Mouse (Mus musculus): ENCODE results near the gene Map4k4.

Gene Map4k4

DNA sequence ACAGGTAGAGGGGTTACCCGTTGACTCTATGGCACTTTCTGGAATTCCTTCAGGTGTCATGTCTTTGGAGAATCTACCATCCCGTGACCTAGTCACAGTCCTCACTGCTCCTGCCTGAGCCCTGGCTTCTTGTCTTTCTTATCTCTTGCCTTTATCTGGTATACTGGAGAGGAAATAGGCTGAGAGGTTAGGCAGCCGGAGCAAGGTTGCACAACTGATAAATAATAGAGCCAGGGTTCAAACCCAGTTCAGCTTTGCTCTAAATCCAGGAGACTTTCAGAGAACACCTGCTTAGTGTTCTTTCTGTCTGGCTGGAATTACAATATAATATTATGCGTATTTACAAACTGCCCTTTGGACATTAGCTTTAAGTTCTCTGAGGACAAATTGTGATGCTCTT, 2.0 kb upstream of the Map4k4 start:
- no peak for DNase-seq (ENCODE audit: low read depth, low spot score)

DNA sequence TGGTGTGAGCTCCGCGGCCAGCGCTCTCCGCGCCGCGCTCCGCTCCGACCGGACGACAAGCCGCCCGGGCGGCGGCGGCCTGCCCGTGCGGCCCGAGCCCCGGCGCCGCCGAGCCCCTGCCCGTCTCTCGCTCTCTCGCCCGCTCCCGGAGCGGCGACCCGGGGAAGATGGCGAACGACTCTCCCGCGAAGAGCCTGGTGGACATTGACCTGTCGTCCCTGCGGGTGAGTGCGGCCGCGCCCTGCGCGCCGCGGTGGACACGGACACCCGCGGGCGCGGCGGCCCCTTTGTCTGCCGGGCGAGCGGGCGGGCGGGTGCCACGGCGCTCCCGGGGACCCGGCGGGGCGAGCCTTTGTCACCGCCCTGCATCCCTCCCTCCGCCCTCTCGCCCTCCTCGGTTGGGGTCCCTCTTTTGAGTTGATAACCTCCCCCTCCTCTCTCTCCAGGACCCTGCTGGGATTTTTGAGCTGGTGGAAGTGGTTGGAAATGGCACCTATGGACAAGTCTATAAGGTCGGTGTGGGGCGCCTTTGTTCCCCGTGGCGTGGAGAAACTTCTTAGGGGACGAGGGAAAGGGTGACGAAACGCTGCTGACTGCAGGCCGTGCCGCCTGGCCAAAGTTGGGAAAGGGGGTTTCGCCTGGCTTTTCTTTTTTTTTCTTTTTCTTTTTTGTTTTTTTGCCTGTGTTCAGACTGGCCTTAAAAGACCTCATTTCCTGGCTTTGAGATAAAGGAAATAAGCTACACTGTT, 524 bp downstream of the Map4k4 start:
- peak; percentile 22 for DNase-seq (ENCODE audit: low read depth, low spot score)

DNA sequence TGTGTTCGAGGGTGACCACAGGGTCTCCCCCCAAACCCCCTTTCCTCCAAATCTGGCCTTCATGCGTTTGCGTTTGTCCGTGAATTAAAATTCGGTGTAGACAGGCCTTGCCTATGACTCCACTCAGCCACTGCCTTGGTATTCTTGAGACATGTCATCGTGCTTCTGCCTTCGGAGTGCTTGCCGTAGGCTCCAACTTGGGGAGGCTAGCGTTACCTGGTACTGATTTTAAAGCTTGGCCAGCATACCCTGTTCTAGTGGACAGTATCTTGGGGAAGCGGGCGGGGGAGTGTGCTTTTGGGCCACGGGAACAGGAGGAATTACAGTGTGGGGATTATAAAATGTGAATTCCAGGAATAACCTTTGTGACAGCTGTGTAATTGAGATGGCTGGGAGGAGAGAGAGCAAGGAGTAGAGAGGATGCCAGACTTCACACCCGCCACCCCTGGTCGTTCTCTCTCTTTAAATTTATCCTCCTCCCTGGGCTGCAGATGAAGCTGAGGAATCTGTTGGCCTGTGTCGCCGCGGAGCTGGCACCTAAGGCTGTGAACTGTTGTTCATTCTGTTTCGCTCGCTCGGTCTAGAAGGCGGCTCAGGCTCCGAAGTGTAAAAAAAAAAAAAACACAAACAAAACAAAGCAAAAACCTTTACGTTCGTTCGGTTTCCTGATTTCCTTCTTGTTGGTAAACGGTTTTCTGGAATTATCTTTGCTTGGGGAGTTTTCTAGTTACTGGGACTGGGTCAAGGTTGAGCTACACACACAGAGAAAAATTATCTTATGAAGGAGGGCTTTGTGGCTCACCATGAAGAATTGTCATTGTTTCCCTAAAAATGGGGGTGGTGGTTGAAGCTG, 1.4 kb downstream of the Map4k4 start:
- peak; percentile 23 for DNase-seq (ENCODE audit: low read depth, low spot score)

DNA sequence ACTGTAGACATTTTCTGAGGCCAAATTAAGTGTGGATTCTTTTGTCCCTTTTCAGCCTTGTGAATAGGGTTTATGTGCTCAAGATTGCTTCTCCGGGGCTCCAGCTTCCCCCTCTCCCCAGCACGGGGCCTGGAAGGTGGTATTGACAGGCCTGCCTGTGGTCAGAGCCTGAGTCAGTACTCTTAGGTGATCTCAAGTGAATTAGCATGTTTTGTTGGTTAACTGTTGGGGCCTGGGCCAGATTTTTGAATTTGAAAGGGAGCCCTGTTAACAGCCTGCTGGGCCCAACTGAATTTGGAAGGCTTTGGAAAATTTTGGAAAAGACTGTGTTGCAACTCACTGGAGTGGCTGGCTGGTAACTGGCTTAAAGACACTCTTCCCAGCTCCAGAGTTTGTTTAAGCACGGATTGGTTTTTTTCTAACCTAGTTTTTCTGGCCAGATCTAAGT, 2.0 kb downstream of the Map4k4 start:
- peak; percentile 4 for DNase-seq (ENCODE audit: low read depth, low spot score)

DNA sequence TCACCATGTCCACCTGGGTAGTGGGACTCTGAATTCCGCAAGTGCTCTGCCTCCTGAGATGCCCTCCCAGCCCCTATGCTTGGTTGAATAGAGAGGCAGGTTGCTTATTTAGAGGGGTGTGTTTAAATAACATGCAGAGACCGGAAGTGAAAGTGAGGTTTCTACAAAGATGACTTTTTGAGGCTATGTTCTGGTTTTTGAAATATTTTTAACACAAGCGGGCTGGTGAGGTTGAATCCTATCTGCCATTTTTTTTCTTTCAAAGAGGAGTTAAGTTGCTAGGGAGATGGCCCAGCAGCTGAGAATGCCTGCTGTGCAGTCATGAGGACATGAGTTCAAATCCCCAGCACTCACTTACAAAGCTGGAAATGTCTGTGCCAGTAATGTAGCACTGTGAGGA, 4.0 kb downstream of the Map4k4 start:
- no peak for DNase-seq (ENCODE audit: low read depth, low spot score)

DNA sequence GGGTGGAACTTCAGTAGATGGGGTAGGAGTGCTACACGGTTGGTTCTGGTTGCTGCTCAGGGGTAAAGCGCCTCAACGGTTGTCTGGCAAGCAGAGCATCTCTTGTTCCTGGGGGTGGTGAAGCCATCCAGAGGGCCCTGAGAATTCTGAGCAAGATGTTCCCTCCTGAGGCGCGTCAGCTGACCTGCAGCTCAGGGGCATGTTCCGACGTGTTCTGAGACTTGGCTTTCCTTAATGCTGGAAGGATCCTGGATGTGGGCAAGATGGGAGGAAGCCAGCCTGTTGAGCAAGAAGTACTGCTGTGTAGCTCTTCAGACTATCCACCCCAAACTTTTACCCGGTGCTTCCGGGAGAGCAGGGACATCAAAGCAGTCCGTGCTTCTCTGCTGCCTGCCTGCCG, 6.2 kb downstream of the Map4k4 start:
- DNase-seq (ENCODE audit: low read depth, low spot score) = no peak

DNA sequence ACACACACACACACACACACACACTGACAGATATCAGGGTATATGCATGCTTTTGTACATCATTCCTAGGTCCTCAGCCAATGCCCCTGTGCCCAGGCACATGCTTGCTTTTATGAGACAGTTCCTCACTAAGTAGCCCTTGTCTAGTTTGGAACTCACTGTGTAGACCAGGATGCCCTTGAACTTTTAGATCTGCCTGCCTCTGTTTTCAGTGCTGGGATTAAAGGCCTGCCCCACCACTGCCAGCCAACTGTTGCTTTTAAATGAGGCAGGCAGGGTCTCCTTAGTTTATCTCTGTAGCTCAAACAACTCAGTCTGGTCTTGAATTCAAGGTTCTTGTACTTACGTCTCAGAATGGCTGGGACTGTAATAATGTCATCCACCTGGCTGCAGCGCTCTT, 8.3 kb downstream of the Map4k4 start:
- no peak for DNase-seq (ENCODE audit: low read depth, low spot score)

DNA sequence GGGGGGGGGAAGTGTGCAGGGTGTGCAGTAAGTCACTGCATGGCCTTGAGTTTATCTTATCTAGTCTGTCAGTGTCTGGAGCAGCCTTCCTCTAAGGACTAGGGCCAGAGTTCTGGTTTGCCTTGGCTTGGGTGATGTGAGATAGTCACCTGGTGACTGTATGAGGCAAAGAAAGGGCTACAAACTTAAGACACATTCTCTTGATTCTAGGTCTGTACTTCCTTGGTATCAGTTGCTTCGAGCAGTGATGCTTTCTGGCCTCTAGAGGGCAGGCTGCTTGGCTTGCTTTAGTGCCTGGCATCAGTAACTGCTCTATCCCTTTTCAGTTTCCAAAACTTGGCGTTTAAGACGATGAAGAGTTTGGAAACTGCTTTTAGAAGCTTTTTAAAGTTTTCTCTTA, 10.7 kb downstream of the Map4k4 start:
- DNase-seq (ENCODE audit: low read depth, low spot score) = no peak

DNA sequence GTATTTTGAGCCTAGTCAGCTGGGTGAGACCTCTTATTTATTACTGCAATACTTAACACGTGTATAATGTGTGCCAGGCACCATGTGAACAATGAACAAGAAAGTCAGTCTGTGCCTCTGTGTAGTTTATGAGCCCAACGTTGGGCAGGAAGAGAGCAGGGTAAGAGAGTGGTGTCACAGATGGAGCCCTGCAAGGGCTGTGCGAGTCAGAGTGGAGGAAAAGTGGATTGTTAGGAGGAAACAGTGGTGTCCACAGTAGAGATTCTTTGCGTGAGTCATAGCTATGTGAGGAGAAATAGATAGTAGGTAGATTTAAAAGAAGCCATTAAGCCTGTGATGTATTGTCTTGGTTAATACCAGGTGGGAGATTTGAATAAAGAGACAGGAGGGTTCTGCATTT, 12.5 kb downstream of the Map4k4 start:
- DNase-seq (ENCODE audit: low read depth, low spot score) = no peak

DNA sequence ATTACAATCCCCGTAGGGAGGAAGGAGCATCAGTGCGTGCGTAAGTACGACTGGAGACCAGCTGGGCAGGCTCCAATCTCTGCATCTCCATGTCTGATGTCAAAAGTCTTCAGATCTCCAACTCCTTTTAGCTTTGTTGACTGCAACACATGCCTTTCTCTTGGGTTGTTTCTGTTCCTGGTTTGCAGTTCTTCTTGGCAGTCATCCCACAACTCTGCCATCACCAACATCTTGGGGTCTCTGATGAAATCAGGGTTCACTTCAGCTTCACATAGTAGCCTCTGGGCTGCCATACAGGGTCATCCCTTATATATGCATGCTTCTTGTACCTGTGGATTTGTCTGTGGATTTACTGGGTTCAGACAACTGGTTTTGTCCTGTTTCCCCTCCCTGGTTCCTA, 15.4 kb downstream of the Map4k4 start:
- DNase-seq (ENCODE audit: low read depth, low spot score) = no peak

DNA sequence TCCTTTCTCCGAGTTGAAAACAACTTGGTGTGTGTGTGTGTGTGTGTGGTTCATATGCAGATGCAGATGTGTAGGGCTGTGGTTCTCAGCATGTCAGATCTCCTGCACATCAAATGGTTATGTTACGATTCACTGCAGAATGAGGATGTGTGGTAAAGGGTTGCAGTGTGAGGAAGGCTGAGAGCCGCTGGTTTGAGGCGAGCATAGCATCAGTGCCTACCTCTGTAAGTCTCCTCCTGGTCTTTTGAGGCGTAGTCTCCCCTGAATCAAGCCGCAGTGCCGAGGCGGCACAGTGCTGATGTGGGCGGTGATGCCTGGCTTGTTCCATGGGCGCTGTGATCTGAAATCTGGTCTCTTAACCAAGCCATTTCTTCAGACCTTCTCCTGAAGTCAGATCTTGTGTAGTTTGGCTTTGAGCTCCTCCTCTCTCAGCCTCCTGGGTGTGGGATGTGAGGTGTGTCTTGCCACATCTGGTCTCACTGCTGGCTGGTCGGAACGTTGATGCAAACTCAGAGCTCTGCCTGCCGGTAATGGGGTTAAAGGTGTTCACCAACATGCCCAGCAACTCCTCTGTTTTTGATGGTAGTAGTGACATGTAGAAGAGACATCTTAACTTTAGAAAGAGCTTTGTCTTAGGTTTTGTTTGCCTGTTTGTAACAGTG, 17.3 kb downstream of the Map4k4 start:
- DNase-seq (ENCODE audit: low read depth, low spot score) = no peak

DNA sequence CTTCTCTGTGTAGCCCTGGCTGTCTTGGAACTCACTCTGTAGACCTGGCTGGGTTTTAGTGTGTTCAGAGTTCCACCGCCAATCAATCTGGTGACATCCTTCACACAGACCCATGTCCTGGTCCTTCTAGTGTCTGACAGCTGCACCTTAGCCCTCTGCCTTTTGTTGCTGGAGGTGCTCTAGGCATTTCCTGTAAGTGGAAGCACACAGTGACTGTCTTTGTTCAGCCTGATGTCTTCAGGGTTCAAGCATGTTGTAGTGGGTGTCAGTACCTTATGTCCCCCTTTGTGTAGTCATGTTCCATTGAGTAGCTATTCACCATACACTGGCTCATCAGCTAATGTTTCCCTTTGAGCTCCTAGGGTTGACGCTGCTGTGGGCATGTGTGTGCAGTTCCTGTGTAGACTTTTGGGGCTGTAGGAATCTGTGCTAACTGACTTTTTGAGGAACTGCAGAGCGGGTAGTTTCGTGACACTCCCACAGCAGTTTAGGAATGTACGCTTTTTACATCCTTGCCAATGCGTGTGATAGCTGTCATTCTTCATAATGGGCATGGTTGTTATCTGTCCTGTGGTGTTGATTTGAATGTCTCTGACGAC, 17.9 kb downstream of the Map4k4 start:
- no peak for DNase-seq (ENCODE audit: low read depth, low spot score)

DNA sequence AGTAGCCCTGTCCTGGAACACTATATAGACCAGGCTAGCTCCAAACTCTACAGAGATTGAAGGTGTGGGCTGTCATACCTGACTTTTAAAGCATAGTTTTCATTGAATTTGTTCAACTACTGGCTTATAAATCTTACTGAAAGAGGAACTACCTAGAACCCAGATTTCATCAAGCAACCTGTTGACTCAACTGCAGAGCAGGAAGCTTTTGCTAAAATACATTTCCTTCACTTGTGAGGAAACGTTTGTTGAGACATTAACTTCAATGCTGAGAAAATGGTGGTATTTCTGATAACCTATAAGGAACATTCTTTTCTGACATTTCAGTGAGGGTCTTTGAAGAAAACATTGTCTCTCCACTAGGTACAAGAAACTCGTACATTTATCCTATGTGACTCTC, 19.9 kb downstream of the Map4k4 start:
- DNase-seq (ENCODE audit: low read depth, low spot score) = no peak

DNA sequence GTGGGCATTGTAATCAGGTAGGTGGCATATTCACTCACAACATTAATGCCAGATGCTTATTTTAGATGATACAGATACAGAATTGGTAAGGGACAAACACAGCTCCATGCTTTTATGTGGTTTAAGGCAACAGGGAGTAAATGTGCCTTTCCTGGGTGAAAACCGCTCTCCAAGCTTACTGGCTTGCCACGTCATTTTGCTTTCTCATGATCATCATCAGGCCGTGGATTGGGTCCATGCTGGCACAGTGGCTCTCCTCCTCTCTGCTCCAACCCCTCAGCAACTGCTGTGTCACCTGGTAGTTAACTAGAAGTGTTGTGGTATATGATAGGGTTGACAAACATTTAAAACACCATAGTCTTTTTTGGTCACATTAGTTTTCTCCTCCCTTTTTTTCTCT, 21.3 kb downstream of the Map4k4 start:
- DNase-seq (ENCODE audit: low read depth, low spot score) = no peak

DNA sequence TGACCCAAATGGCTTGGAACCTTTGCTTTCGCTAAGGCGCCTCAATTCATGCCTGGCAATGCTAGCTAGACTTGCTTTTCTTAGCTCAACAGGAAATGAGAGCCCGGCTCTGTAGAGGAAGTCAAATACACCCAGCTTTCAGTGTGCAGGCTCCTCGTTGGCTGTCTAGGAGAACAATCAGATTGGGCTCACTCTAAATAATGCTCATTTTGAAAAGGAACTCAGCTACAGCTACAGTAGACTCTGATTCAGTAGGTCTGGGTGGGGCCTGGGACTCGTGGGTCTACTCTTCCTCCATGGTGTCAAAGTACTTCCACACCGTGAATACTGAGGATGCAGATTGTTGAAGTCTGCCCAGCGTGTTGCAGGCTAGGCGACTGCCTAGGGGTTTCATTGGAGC, 22.0 kb downstream of the Map4k4 start:
- DNase-seq (ENCODE audit: low read depth, low spot score) = no peak

DNA sequence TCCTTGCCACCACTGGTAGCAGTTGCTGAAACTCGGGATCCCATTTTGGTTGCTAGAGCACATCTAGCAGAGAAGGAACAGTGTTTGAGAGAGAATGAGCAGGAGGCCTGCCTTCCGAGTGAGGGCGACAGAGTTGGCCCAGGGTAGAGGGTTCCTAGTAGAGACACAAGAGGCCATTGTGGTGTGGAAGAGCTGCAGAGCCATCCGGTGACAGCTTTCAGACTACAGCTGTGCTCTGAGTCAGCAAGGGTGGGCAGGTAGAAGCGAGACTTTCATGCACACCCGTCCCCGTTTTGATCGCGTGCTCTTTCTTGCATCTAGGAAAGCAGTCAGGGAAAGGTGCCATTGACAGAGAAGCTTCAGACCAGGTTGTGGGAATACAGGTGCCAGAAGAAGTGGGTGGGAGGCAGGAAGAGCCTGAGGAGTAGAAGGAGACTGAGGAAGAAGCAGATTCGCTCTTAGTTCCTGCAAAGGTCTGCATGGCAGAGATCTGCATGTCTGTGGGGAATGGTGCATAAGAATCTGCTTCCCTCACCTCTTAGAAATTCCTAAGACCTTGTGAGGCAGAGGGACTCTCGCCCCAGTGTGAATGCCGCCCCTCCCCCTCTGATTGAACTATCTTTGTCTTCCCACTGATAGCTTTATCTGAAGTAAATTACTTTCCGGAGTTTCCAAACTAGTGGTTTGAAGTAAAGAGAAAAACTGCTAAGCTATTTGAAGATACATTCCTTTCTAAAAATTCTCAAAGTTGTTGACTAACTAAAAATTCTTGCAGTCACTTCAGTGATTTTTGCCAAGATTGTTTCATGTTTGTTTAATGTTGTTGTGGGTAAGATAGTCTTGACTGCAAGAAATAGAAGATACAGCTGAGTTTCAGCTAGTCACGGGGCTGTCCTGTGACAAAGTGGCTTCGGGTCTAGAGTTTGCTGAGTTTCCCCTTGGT, 23.0 kb downstream of the Map4k4 start:
- DNase-seq (ENCODE audit: low read depth, low spot score) = no peak

DNA sequence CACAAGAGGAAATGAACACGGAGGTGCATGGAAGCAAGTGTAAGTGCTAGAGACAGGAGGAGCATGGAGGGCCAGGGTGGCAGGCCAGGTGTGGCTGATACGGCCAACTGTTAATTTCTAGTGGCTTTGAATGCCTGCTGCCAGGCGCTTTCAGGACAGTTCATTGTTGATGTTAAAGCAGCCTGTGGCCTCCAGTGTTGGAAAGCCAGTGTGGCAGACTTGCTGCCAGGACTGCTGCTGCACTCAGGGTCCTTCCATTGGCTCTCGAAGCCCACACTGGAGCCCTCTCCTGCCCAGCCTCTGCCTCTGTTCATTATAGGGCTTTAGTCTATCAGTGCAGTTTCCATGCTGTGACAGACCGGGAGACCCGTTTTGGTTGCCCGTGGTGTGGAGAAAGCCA, 30.3 kb downstream of the Map4k4 start:
- no peak for DNase-seq (ENCODE audit: low read depth, low spot score)

DNA sequence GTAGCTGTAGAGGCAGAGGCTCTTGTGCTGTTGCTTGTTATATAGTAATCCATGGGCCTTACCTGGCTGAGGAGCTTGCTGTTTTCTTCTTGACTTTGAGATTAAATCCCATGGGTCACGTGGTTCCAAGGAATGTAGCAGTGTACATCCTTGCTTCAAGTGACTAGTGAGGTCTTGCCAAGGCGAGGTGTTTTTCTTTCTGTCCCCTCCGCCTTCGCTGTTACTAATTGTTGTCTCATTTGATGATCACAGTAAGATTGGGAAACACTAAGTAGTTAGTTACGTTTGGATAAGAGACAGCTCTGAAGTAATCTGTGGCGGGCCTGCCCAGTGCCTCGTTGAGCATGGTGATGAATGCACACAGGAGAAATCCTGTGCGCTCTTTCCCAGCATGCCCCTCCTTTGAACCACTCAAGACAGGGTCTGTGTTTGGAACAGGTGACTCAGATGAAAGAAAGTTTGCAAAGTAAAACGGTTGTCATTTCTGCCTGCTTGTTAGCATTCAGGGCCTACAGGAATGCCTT, 31.6 kb downstream of the Map4k4 start:
- DNase-seq (ENCODE audit: low read depth, low spot score) = no peak

DNA sequence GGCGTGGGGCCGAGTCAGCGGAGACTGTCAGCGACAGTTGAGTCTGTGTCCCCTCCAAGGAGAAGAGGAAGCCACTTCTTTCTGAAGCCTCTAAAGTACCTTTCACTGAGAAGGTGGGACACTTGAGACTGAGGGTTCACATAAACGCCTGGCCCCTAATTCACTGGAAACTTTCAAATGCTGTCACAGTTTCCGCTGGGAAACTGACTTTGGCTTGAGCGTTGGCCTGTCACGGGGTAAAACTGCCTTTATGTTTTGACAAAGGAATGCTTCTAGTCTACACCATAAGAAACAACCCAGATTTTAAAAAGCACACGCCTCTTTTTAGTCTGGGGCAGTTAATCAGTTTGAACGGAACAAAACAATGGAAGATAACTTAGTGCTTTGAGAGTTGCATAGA, 32.2 kb downstream of the Map4k4 start:
- DNase-seq (ENCODE audit: low read depth, low spot score) = no peak

DNA sequence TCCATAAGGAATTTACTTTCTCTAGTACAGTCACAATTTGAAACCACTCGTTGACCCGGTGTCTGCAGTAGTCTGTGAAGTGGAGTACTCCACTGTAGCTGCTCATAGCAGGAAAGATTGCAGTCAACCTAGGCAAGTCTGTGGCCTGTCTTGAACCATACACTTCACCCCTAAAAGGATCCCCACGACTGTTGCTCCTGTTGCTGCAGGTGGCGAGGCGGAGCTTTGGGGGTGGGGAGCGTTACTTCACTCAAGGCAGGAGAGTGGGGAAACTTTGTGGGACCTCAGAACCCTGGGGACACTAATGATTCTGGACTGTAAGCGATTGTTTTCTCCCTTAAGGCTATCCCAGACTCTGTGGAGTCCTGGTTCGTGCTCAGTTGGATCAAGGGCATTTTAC, 34.2 kb downstream of the Map4k4 start:
- no peak for DNase-seq (ENCODE audit: low read depth, low spot score)

DNA sequence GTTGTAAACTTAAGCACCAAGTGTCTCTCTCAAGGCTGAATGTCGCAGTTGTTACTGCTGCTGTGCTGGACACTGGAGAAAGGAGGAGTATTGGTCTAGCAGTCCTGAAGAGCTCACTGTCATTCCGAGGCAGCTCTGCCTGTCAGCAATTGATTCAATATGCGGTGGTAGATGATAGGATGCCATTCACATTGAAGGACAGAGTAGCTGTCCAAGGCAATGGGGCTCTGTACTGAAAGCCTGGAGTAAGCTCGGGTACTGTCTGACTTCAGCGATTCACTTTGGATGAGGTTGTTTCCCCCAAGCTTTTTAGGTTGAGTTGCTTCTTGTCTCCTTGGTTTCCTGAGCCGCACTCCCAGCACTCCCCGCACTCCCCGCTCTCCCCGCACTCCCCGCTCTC, 34.9 kb downstream of the Map4k4 start:
- no peak for DNase-seq (ENCODE audit: low read depth, low spot score)

Data from retina, adult 2 months (tissue).